Mouse (Mus musculus) hindbrain, embryonic 15.5 days (tissue): ENCODE data around the gene Atp2b2. TPM values are rescaled to one million over a fixed set of nuclear protein-coding genes. Genes with fewer than 3 reads are reported as not detected.

Experiments
- ATAC-seq: fragments of 200-750 bp; cut with Nextera tagmentation; 2 replicates; pipeline ENCODE4 v1.8.0; 2017; ENCODE audit warnings: low read depth, moderate number of reproducible peaks, moderate TSS enrichment; ENCODE audit not compliant: low FRiP score
- H3K27ac ChIP-seq: fragments of 300-500 bp; sonication (generic); replicated peaks from 2 replicates; pipeline ENCODE4 v1.5.1; 2015; ENCODE audit warnings: mild to moderate bottlenecking, inconsistent platforms
- H3K27me3 ChIP-seq: fragments of 300-500 bp; sonication (generic); 2 replicates; pipeline ENCODE4 v1.6.1; 2015; ENCODE audit warnings: control low read depth, inconsistent platforms
- H3K36me3 ChIP-seq: fragments of 300-500 bp; sonication (generic); 2 replicates; pipeline ENCODE4 v1.6.1; 2015; ENCODE audit warnings: control low read depth, inconsistent platforms
- H3K4me1 ChIP-seq: fragments of 300-500 bp; sonication (generic); replicated peaks from 2 replicates; pipeline ENCODE4 v1.6.1; 2015; ENCODE audit warnings: control low read depth, inconsistent platforms
- H3K4me2 ChIP-seq: fragments of 300-500 bp; sonication (generic); 2 replicates; pipeline ENCODE4 v1.6.1; 2015; ENCODE audit warnings: moderate library complexity, mild to moderate bottlenecking, inconsistent platforms
- H3K4me3 ChIP-seq: fragments of 300-500 bp; sonication (generic); 2 replicates; pipeline ENCODE4 v1.5.1; 2015; ENCODE audit warnings: mild to moderate bottlenecking, inconsistent platforms
- H3K9ac ChIP-seq: fragments of 300-500 bp; sonication (generic); 2 replicates; pipeline ENCODE4 v1.6.1; 2015; ENCODE audit warnings: inconsistent platforms
- H3K9me3 ChIP-seq: fragments of 300-500 bp; sonication (generic); 2 replicates; pipeline ENCODE4 v1.6.1; 2016; ENCODE audit warnings: control low read depth, inconsistent platforms
- WGBS: fragments of 180-500 bp; shearing (Covaris S2); methylation state at CpG from one replicate; pipeline ENCODE4 v1.1.7; 2015; 5-methylcytosine and 5-hydroxymethylcytosine counted together
- polyA plus RNA-seq: library from polyadenylated mRNA; unstranded; fragments of >200 nt; fragmentation: Nextera tagmentation; extraction: Ambion mirVana; gene quantifications from 2 replicates; pipeline ENCODE4 v1.2.1, GENCODE M21; 2015

The Atp2b2 gene
- polyA plus RNA-seq, 1 experiment from 2014 or later = 33.9 TPM

DNA sequence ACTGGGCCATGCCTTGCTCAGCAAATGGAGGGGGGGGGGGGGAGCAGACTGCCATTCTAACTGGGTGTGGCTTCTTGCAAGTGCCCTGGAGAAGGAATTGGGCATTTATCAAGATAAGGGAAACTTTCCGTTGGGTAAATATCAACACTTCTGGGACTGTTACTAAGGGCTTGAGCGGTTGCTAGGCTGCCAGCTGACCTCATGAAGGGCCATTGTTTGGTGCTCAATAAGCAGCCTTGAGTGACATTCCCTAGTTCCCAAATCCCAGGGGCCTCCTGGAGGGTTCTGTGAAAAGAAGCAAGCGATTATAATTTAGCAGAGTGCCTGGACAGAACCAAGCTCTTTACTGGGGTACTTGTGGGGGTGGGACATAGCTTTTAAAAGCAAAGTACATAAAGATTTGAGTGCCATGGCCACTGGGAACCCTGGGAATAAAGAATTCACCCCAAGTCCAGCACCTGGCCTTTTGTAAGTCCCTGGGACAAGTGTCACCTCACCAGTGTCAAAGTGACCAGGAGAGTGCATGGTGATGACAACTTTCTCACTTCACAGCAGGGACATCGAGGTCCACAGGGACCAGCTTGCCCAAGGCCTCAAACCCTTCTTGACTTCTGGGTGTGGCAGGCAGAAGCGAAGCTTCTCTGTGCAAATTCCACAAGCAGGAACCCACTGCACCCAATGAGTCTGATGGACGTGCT is 105.5 kb downstream of the Atp2b2 start:
- H3K4me3 ChIP-seq = no peak overlapping the region
- H3K36me3 ChIP-seq = no peaks in the 10 kb centered on the region
- no peaks in the 10 kb centered on the region for H3K27me3 ChIP-seq
- 28% methylated on average over 6 of the region's 6 CpGs for WGBS
- ATAC-seq = peak; percentile 27; the same call in 1 of the 2 replicates
- H3K9me3 ChIP-seq = no peaks in the 10 kb centered on the region
- peaks cover 22% of the 10 kb centered on the region for H3K4me1 ChIP-seq
- H3K9ac ChIP-seq = no peak overlapping the region
- no peak overlapping the region for H3K4me2 ChIP-seq
- H3K27ac ChIP-seq = no peak overlapping the region

DNA sequence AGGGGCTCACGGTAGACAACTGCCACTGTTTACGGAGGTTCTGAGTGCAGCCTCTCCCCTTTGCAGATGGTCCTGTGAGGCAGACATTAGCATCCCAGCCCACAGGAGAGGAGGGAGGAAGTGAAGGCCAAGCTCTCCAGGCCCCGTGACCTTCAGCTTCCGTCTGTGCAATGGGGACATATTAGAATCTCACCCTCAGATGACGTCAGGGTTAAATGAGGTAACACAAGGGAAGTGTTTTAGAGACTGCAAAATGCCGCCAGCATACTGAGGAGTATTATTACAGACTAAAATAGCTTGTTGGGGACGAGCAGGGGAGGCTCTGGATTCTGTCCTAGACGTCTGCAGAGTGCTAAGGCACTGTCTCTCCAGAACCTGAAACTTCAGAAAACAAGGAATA is 106.3 kb downstream of the Atp2b2 start:
- H3K9me3 ChIP-seq = no peaks in the 10 kb centered on the region
- H3K36me3 ChIP-seq = no peaks in the 10 kb centered on the region
- no peak overlapping the region for H3K9ac ChIP-seq
- no peak overlapping the region for H3K4me3 ChIP-seq
- no peaks in the 10 kb centered on the region for H3K27me3 ChIP-seq
- no peak overlapping the region for H3K27ac ChIP-seq
- 61% methylated on average over 8 of the region's 8 CpGs for WGBS
- H3K4me2 ChIP-seq = no peak overlapping the region
- peaks cover 22% of the 10 kb centered on the region for H3K4me1 ChIP-seq
- no peak for ATAC-seq

DNA sequence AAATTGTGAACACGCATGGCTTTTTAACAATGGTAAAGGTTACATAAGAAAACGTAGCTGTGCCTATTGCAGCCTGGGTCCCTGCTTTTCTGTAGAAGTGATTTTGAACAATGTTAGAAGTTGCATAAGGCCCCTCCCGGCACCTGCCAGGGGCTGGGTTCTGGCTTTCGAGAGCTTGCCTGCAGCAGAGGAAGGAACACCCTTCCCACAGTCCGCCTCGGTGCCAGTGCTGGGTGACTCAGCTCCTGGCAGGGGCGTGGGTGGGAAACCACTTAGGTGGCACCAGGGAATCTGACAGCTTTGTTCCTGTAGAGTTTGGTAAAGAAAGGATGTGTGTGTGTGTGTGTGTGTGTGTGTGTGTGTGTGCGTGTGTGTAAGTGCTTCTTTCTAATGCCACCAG is 107.7 kb downstream of the Atp2b2 start:
- 58% methylated on average over 8 of the region's 8 CpGs for WGBS
- H3K27ac ChIP-seq = no peak overlapping the region
- ATAC-seq = no peak

GRCm38 (mm10) chr6:113933261-113934151 is 108.9 kb downstream of the Atp2b2 start:
- H3K9me3 ChIP-seq = no peaks in the 10 kb centered on the region
- H3K27ac ChIP-seq = peak overlapping the region; percentile 31; the same call in 1 of the 2 replicates
- no peaks in the 10 kb centered on the region for H3K36me3 ChIP-seq
- peaks cover 22% of the 10 kb centered on the region for H3K4me1 ChIP-seq
- no peaks in the 10 kb centered on the region for H3K27me3 ChIP-seq
- 49% methylated on average over 14 of the region's 14 CpGs for WGBS
- no peak overlapping the region for H3K9ac ChIP-seq
- no peak overlapping the region for H3K4me3 ChIP-seq
- ATAC-seq = peak; percentile 67
- no peak overlapping the region for H3K4me2 ChIP-seq

More for the DNA sequence above, 107.7 kb downstream of the Atp2b2 start:
- H3K27me3 ChIP-seq = no peaks in the 10 kb centered on the region
- H3K4me2 ChIP-seq = no peak overlapping the region
- no peaks in the 10 kb centered on the region for H3K9me3 ChIP-seq
- H3K4me3 ChIP-seq = no peak overlapping the region
- H3K9ac ChIP-seq = no peak overlapping the region
- peaks cover 22% of the 10 kb centered on the region for H3K4me1 ChIP-seq
- H3K36me3 ChIP-seq = no peaks in the 10 kb centered on the region

- ATAC-seq = no peak
- 78% methylated on average over 8 of the region's 8 CpGs for WGBS
- H3K9ac ChIP-seq = no peak overlapping the region
- H3K4me3 ChIP-seq = no peak overlapping the region
- H3K27me3 ChIP-seq = no peaks in the 10 kb centered on the region
- H3K36me3 ChIP-seq = no peaks in the 10 kb centered on the region
- H3K4me1 ChIP-seq = peaks cover 10% of the 10 kb centered on the region; the same call in 1 of the 2 replicates
- H3K9me3 ChIP-seq = no peaks in the 10 kb centered on the region
- no peak overlapping the region for H3K4me2 ChIP-seq
- H3K27ac ChIP-seq = no peak overlapping the region
Observed at GRCm38 (mm10) chr6:113929191-113929875, 113.1 kb downstream of the Atp2b2 start.

DNA sequence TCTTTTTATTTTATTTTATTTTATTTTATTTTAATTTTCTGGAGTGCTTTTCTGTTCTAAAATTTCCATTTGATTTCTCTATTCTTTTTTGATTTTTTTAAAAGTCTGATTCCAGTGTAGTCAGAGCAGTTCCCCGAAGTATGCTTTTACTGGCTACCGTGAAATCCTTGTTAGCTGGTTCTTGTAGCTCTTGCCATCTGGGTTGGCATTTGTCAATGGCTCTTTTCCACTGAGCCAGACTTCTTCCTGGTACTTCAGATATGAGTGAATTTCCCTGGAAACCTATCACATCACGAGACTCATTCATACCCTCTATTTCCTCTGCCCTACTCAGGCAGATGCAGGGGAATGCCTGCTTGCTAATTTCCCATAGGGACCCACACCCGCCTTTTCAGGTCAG is 119.2 kb downstream of the Atp2b2 start:
- H3K9ac ChIP-seq = no peak overlapping the region

DNA sequence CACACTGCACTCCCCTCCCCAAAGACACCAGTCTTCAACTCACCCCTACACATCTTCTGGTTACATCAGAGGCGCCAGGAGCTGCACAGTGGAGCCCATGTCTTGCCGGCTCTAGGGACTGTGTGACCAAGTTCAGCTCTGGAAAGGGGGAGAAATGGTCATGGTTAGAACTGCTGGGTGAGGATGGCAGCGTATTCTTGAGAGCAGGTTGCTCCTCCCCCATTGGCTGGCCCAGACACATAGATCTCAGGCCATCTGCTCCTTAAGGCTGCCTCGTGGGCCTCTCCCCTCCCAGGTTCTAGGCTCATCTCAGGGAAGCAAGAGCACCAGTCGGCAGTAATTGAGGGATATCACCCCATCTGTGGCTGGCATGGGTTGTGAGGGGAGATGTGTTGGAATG is 121.9 kb downstream of the Atp2b2 start:
- 79% methylated on average over 5 of the region's 5 CpGs for WGBS
- ATAC-seq = no peak
- Histone ChIP-seq H3K27ac (no peak overlapping the region), H3K9me3 (no peaks in the 10 kb centered on the region), H3K4me2 (no peak overlapping the region), H3K36me3 (no peaks in the 10 kb centered on the region), H3K27me3 (no peaks in the 10 kb centered on the region), H3K4me3 (no peak overlapping the region), H3K4me1 (no peaks in the 10 kb centered on the region), H3K9ac (no peak overlapping the region)

More for the DNA sequence above, 119.2 kb downstream of the Atp2b2 start:
- WGBS = 57% methylated on average over 4 of the region's 4 CpGs
- Histone ChIP-seq H3K36me3 (no peaks in the 10 kb centered on the region), H3K4me3 (no peak overlapping the region), H3K4me2 (no peak overlapping the region), H3K9me3 (no peaks in the 10 kb centered on the region), H3K27me3 (no peaks in the 10 kb centered on the region), H3K4me1 (no peaks in the 10 kb centered on the region), H3K27ac (no peak overlapping the region)
- ATAC-seq = no peak

DNA sequence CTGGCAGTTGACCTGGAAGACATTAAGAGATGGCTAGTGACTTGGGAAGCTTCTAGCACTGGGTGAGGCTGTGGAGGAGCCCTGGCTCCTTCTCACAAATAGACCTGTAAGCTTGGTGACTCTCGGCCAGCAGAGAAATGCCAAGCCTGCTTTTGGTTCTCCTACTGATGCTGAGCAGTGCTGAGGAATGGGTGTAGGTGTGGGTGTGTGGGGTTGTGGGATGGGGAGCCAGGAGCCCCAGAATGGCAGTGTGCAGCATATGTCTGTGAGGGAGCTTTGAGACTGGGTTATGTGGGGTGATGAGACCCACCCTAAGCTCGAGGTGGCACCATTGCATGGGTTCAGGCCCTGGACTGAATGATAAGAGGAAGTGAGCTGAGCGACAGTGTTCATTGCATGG is 129.7 kb downstream of the Atp2b2 start:
- Histone ChIP-seq H3K4me1 (no peaks in the 10 kb centered on the region), H3K27me3 (no peaks in the 10 kb centered on the region), H3K27ac (no peak overlapping the region), H3K4me2 (no peak overlapping the region), H3K9ac (no peak overlapping the region), H3K9me3 (no peaks in the 10 kb centered on the region), H3K36me3 (no peaks in the 10 kb centered on the region), H3K4me3 (no peak overlapping the region)
- WGBS = 80% methylated on average over 3 of the region's 3 CpGs
- no peak for ATAC-seq

DNA sequence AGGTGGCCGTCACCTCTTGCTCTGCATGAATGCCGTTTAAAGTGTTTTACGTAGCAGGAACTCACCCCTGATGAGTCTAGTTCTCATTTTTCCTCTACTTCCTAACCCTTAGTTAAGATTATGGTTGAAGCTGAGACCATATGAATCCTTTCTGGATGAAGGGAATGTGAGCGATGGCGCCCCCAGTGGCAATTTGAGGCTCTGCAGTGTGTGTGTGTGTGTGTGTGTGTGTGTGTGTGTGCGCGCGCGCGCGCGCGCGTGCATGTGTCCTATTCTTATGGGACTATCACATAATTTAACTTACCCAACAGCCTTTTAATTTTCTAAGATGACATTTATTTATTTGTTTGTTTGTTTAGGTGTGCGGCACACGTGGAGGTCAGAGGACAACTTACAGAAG is 131.3 kb downstream of the Atp2b2 start:
- 81% methylated on average over 16 of the region's 16 CpGs for WGBS
- Histone ChIP-seq H3K4me3 (no peak overlapping the region), H3K9ac (no peak overlapping the region), H3K36me3 (no peaks in the 10 kb centered on the region), H3K27ac (no peak overlapping the region), H3K9me3 (no peaks in the 10 kb centered on the region), H3K4me1 (no peaks in the 10 kb centered on the region), H3K4me2 (no peak overlapping the region), H3K27me3 (no peaks in the 10 kb centered on the region)
- ATAC-seq = no peak

- 73% methylated on average over 3 of the region's 3 CpGs for WGBS
- no peaks in the 10 kb centered on the region for H3K27me3 ChIP-seq
Observed at GRCm38 (mm10) chr6:113910411-113911055, 131.9 kb downstream of the Atp2b2 start.

DNA sequence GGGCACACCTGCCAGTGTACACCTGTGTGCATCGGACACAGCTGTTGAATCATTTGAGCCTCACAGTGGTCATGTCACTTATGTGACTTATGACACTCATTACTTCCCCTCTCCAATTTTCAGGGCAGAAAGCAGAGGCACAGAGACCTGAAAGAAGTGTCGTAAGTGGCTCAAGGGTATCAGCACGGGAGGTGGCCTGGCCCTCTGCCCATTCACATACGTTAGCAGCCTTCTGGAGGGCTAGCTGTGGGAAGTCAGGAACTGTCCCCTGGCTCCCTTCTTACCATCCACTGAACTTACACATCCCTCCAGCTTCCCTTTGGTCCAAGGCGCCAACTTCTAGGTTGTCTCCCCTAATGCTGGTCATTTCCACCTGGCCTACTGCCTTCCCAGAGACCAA is 132.6 kb downstream of the Atp2b2 start:
- WGBS = 69% methylated on average over 5 of the region's 5 CpGs
- H3K9ac ChIP-seq = no peak overlapping the region
- H3K4me1 ChIP-seq = no peaks in the 10 kb centered on the region
- H3K4me3 ChIP-seq = no peak overlapping the region
- no peak overlapping the region for H3K4me2 ChIP-seq
- no peak overlapping the region for H3K27ac ChIP-seq
- no peaks in the 10 kb centered on the region for H3K36me3 ChIP-seq
- H3K9me3 ChIP-seq = no peaks in the 10 kb centered on the region
- no peaks in the 10 kb centered on the region for H3K27me3 ChIP-seq
- no peak for ATAC-seq

More at GRCm38 (mm10) chr6:113910411-113911055, 131.9 kb downstream of the Atp2b2 start:
- ATAC-seq = no peak
- Histone ChIP-seq H3K4me2 (no peak overlapping the region), H3K27ac (no peak overlapping the region), H3K9me3 (no peaks in the 10 kb centered on the region), H3K36me3 (no peaks in the 10 kb centered on the region), H3K4me1 (no peaks in the 10 kb centered on the region), H3K4me3 (no peak overlapping the region), H3K9ac (no peak overlapping the region)
